Mouse (Mus musculus): ENCODE measurements around the gene Gm44579.
A peak's percentile ranks its signal among the peaks of the same experiment; 100 is the strongest.

Gm44579 gene

GRCm38 (mm10) chr15:98220877-98221276 is at the start of gene Gm44579, which contains the start of gene Olfr287:
TSS of gene Gm44579 (minus strand) at chr15:98220977.
TSS of gene Olfr287 (minus strand) at chr15:98221056.
- no peak for DNase-seq (ENCODE audit: low spot score)

DNA sequence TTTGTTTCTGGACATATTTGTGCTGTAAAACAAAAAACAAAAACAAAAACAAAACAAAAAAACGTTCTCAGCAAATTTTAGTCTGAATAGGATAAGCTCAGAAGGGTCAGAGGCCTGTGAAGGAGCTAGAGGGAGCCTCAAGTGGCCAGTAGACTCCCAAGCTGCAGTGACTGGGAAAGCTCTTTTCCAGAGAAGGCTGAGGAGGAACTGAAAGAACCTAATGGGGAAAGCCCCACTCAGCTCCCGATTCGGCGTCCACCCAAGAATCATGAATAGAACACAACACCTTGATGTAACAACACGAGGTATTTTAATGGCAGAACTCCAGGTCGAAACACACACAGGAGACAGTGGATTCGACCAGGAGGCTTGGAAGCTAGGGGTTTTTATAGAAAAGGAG is 37.0 kb upstream of the Gm44579 start:
- DNase-seq (ENCODE audit: low spot score): no peak

DNA sequence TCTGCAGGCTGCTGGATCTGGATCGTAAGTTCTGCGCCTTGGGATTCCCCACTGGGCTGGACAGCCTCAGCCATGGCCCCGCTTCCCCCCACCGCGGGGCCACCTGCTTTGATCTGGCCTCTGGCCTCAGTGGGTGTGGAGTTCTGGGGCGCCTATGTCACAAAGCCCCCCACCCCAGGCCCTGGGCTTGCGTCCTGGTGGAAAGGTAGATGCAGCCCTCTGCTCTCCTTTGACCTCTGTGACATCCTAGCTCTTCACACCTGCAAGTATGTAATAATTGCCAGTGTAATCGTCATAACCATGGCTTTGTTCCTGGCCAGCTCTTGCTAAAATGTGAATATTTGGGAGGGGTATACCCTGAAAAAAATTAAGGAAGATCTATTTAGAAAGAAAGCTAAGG is 36.4 kb upstream of the Gm44579 start, which contains the start of gene H1fnt:
Gene H1fnt (minus strand): TSS at position 101 of the 400 bp plus-strand sequence.
- DNase-seq (ENCODE audit: low spot score): no peak

- no peak for DNase-seq (ENCODE audit: low spot score)
Observed at GRCm38 (mm10) chr15:98256271-98256670, 35.5 kb upstream of the Gm44579 start.

- DNase-seq (ENCODE audit: low spot score): no peak
Observed at GRCm38 (mm10) chr15:98235442-98235841, 14.7 kb upstream of the Gm44579 start.

- no peak for DNase-seq (ENCODE audit: low spot score)
Observed at GRCm38 (mm10) chr15:98234350-98234749, 13.6 kb upstream of the Gm44579 start, which contains the start of gene Olfr286. TSS of gene Olfr286 (minus strand) at chr15:98234450.

DNA sequence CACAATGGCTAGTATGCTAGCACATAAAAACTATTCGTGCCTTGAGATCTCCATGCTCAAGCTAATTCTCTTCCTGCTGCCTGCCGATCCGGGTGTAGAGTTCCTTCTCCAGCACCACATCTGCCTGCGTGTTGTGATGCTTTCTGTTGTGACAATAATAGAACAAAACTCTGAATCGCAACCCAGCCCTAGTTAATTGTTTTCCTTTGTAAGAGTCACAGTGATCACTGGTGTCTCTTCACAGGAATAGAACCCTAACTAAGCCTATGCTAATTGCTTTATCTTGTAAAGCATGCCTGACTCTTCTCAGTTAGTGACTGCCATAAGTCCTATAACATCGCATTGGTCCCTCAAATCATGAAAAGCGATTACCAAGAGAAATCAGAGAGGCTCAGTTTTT is 5.3 kb upstream of the Gm44579 start:
- DNase-seq (ENCODE audit: low spot score): no peak

DNA sequence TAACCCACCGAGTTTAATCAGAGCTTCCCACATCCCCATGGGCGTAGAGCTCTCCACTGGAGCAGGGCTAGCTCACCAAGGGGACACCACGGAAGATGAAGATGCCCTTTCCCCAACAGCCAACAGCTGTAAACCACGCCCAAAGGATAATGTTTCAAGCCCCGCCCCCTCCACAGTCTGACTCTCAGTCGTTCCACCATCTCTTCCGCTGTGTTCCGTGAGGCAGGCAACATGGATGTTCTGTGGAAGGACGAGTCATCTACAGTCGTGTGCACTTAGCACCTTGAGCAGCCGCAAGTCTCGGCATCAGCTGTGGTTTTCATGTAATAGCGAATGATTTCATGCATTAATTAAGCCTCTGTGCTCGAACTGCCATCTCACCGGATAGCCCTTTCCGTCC is 4.8 kb upstream of the Gm44579 start:
- DNase-seq (ENCODE audit: low spot score): no peak

DNA sequence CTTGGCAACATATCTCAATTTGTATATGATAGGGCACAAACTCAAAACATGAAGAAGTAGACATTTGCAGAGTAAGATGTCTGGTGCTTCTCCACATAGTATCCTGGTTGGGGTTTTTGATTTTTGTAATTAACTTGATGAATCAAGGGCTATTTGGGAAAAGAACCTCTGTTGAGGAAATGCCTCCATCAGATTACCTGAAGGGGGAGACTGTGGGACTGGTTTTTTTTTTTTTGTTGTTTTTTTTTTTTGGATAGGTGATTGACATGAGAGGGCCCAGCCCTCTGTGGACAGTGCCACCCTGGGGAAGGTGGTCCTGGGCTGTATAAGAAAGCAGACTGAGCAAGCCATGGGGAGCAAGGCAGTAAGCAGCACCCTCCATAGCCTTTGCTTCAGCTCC is 1.6 kb upstream of the Gm44579 start:
- no peak for DNase-seq (ENCODE audit: low spot score)

GRCm38 (mm10) chr15:98214130-98214529 is 6.6 kb downstream of the Gm44579 start:
- no peak for DNase-seq (ENCODE audit: low spot score)

- DNase-seq (ENCODE audit: low spot score): no peak
Observed at GRCm38 (mm10) chr15:98213336-98213870, 7.4 kb downstream of the Gm44579 start.

DNA sequence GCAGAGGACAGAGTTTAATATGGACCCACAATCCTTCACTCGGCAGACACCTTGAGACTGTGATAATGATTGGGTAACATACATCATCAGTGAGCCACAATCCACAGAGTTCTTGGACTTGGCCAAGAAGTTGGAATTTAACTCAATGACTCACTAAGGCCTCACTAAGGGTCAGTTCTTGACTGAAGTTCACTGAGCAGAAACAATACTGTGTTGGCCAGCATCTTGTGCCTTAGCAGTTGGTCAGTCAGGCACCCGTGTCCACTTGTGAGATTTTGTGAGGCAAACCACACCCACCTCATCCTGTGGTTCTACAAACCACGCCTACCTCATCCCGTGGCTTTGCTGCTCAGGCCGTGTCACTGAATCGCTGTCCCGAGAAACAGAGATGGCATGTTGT is 11.1 kb downstream of the Gm44579 start:
- DNase-seq (ENCODE audit: low spot score): no peak

- DNase-seq (ENCODE audit: low spot score): no peak
Observed at GRCm38 (mm10) chr15:98195442-98195841, 25.3 kb downstream of the Gm44579 start, which contains the start of gene Olfr288. TSS of gene Olfr288 (minus strand) at chr15:98195542.

DNA sequence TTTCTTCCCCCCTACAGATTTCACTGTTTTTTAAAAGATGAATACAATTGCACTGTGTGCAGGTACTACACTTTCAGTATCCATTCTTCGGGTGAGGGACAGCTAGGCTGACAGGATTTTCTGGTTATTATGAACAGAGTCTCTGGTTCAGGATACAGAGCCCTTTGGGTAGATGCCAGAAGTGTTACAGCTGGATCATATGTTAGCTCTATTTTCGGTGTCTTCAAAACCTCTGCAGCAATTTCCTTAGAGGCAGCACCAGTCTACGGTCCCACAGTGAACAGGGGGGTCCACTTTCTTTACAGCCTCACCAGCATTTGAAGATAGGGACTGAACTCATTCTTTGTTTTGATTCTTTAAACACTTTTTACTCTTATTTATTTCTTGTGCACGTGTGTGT is 36.3 kb downstream of the Gm44579 start:
- DNase-seq (ENCODE audit: low spot score): no peak

DNA sequence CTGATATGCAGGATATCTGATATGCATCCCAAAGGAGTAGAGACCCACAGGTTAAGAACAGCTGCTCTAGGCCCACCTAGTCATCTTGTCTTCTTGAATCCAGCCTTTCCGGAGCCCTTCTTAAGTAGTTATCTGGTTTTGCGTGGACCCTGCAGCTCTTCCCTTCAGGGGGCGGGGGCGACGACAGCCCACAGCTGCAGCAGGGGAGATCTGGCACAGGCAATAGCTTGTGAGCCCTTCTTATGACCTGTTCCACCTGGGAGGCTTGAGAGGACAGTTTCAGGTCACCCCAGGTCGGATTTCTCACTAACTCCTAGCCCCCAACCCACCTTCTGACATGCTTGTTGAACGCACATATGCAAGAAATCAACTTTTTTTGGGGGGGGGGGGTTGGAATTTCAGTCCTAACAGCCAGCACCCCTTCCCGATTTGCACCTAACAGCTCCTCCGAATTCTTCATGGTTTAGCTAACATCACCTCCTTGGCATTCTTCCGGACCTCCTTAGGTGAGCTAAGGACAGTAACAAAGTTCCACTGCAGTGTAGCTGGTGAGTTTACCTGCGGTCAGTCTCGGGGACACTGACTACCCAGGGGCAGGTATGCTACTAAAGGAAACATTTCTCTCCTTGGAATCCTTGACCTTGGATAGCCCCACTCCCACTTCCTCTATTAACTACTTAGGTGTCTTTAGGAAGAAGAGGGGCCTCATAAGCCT is 38.8 kb downstream of the Gm44579 start:
- no peak for DNase-seq (ENCODE audit: low spot score)

- peak; percentile 92 for DNase-seq (ENCODE audit: low spot score)
Observed at GRCm38 (mm10) chr15:98181132-98181711, 39.6 kb downstream of the Gm44579 start.

GRCm38 (mm10) chr15:98180567-98181131 is 40.1 kb downstream of the Gm44579 start:
- DNase-seq (ENCODE audit: low spot score): no peak

- DNase-seq (ENCODE audit: low spot score): no peak
Observed at GRCm38 (mm10) chr15:98177320-98177719, 43.5 kb downstream of the Gm44579 start.

DNA sequence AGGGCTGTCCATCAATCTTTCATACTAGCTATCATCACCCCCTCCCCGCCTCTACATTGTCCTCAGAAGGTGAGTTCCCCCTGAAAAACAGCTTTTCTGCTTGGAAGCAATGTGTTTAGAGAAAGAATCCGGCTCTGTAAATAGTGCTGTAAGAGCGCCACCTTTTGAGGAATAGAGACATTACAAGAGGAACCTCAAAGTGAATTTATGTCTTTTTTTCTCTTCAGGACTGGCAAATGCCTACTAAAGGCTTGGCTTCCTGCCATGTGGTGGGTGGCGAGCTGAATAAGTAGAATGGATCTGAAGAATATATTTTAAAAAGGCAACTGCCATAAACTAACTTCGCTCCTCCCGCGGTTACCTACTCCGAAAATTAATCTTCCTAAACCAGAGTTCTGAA is 47.0 kb downstream of the Gm44579 start:
- no peak for DNase-seq (ENCODE audit: low spot score)

DNA sequence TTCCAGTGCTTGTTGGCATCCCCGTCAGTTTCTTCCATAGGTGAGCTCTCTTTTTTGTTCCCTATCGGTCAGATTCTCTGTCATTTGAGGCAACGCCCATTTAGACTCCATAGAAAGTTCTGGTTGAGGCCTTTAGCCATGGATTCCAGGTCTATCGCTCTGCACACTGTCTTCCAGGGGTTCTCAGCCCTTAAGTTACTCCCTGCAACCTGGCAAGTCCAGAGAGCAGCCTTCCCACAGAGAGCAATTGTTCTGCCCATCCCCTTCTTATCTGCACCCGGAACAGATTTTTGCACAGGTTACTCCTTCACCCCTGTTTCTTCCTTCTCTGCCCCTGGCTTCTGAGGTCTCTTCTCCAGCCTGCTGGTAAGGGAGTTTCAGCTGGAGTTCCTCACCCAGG is 48.7 kb downstream of the Gm44579 start:
- DNase-seq (ENCODE audit: low spot score): no peak

DNA sequence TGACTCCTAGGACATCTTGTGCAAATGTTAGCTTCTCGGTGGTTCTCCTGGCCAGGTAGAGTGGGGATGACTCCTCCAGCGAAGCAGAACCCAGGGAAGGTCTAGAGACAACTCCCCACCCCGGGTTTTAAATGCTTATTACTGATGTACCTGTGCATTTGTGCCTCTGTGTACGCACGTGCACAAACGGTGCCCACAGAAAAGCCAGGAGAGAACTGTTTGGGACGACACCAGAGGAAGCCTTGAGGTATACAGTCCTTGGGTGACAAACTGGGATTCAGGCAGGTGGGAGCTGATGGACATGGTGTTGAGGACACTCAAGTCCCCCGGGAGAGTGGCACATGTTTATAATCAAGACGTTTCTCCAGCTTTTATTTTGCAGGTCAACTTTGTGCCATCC is 49.9 kb downstream of the Gm44579 start:
- DNase-seq (ENCODE audit: low spot score): no peak

DNA sequence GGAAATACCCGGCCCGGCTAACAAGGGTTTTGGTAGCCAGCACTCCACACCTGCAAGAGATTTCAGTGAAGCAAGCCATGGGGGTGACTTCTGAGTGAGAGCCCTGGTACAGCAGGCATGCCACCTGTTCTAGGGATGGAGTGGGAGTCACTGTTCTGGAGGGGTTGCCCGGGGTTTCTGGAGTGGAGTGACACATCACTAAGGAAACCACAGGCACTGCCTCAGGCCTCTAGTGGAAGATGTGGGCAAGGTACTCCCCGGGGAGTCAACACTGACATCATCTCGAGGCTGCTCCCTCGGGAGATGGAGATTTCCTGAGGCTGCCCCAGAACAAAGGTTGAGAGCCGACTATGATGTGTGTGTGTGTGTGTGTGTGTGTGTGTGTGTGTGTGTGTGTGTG is 50.4 kb downstream of the Gm44579 start:
- no peak for DNase-seq (ENCODE audit: low spot score)

DNA sequence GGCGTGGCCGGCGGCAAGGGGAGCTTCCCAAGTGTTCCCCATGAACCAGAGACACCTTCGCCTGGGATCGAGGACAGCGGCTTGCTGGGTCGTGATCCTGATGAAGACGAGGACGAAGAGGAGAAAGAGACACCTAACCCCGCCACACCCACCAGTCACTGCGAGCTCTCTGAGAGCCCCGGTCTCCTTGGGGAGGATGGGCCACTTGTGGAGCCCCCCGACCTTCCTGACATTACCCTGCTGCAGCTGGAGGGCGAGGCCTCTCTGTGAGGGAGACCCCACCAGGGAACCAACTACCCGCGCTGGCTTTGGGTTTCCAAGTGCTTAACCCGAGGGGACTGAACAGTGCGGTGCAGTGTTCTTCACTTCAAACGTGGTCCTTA is 52.2 kb downstream of the Gm44579 start:
- no peak for DNase-seq (ENCODE audit: low spot score)
